Mouse (Mus musculus) heart, postnatal 0 days (tissue): ENCODE measurements around the gene Itgb3. TPM values are rescaled to one million over a fixed set of nuclear protein-coding genes. Genes with fewer than 3 reads are reported as not detected.

Experiments
- ATAC-seq: fragments of 200-750 bp; cut with Nextera tagmentation; 2 replicates; pipeline ENCODE4 v1.8.0; 2017; ENCODE audit warnings: low read depth, moderate number of reproducible peaks, moderate library complexity; ENCODE audit not compliant: insufficient read depth
- DNase-seq: peaks from one replicate; pipeline ENCODE4 v3.0.0-alpha.2; 2016; ENCODE audit warnings: low spot score
- H3K27ac ChIP-seq: fragments of 300-500 bp; sonication (generic); 2 replicates; pipeline ENCODE4 v1.5.1; 2014; ENCODE audit warnings: low read depth, mild to moderate bottlenecking
- H3K27me3 ChIP-seq: fragments of 300-500 bp; sonication (generic); 2 replicates; pipeline ENCODE4 v1.6.1; 2014; ENCODE audit warnings: low read length, mixed read lengths; ENCODE audit not compliant: control insufficient read depth, insufficient read depth
- H3K36me3 ChIP-seq: fragments of 300-500 bp; sonication (generic); replicated peaks from 2 replicates; pipeline ENCODE4 v1.6.1; 2014; ENCODE audit warnings: low read length, mixed read lengths; ENCODE audit not compliant: control insufficient read depth, insufficient read depth
- H3K4me1 ChIP-seq: fragments of 300-500 bp; sonication (generic); 2 replicates; pipeline ENCODE4 v1.6.1; 2014; ENCODE audit warnings: antibody characterized with exemption; ENCODE audit not compliant: control insufficient read depth, insufficient read depth
- H3K4me2 ChIP-seq: fragments of 300-500 bp; sonication (generic); 2 replicates; pipeline ENCODE4 v1.6.1; 2014; ENCODE audit warnings: low read depth, mild to moderate bottlenecking, low read length, moderate library complexity
- H3K4me3 ChIP-seq: fragments of 300-500 bp; sonication (generic); 2 replicates; pipeline ENCODE4 v1.5.1; 2014; ENCODE audit warnings: low read depth, low read length
- H3K9ac ChIP-seq: fragments of 300-500 bp; sonication (generic); replicated peaks from 2 replicates; pipeline ENCODE4 v1.6.1; 2014; ENCODE audit warnings: low read depth, low read length, mixed read lengths
- H3K9me3 ChIP-seq: fragments of 300-500 bp; sonication (generic); replicated peaks from 2 replicates; pipeline ENCODE4 v1.6.1; 2016; ENCODE audit warnings: low read length; ENCODE audit not compliant: control insufficient read depth
- CTCF ChIP-seq: IDR thresholded peaks from 2 replicates; pipeline ENCODE4 v1.5.1; 2016; ENCODE audit warnings: antibody characterized with exemption, control low read depth, low read depth
- EP300 ChIP-seq: IDR thresholded peaks from 2 replicates; pipeline ENCODE4 v1.6.1; 2016; ENCODE audit warnings: antibody characterized with exemption, low read depth
- WGBS: fragments of 180-500 bp; shearing (Covaris S2); extraction: QIAGEN DNeasy Blood & Tissue Kit; methylation state at CpG from one replicate; pipeline ENCODE4 v1.1.7; 2014; 5-methylcytosine and 5-hydroxymethylcytosine counted together
- polyA plus RNA-seq: library from polyadenylated mRNA; unstranded; fragments of >200 nt; fragmentation: Nextera tagmentation; extraction: Ambion mirVana; gene quantifications from 2 replicates; pipeline ENCODE4 v1.2.1, GENCODE M21; 2015
- total RNA-seq: library from RNA; depleted of rRNA; stranded (reverse); fragments of >200 nt; gene quantifications from 2 replicates; pipeline ENCODE4 v1.2.3, GENCODE M21; 2014; ENCODE audit warnings: low replicate concordance

The Itgb3 gene
- total and polyA plus RNA-seq, 2 experiments from 2014 or later = 1.6 to 16.4 TPM

GRCm38 (mm10) chr11:104663241-104663877 is 55.6 kb downstream of the Itgb3 start:
- no peak for TF ChIP-seq CTCF
- TF ChIP-seq EP300 = no peak
- no peak overlapping the region for H3K27ac ChIP-seq
- H3K9me3 ChIP-seq = peaks cover 5% of the 10 kb centered on the region
- no peak overlapping the region for H3K4me2 ChIP-seq
- 0 out of 2 replicates have a peak, but pooled peaks cover 8% of the 10 kb centered on the region for H3K4me1 ChIP-seq
- H3K36me3 ChIP-seq = no peaks in the 10 kb centered on the region; the same call in 1 of the 2 replicates
- no peak overlapping the region for H3K4me3 ChIP-seq
- DNase-seq (no peak), ATAC-seq (no peak)
- no peak overlapping the region for H3K9ac ChIP-seq
- 56% methylated on average over 6 of the region's 6 CpGs for WGBS
- H3K27me3 ChIP-seq = no peaks in the 10 kb centered on the region

- DNase-seq (no peak), ATAC-seq (no peak)
- Histone ChIP-seq H3K9me3 (peaks cover 5% of the 10 kb centered on the region), H3K4me3 (no peak overlapping the region), H3K27me3 (no peaks in the 10 kb centered on the region), H3K9ac (no peak overlapping the region), H3K27ac (no peak overlapping the region), H3K36me3 (no peaks in the 10 kb centered on the region; the same call in 1 of the 2 replicates), H3K4me1 (0 out of 2 replicates have a peak, but pooled peaks cover 8% of the 10 kb centered on the region), H3K4me2 (no peak overlapping the region)
- no peak for TF ChIP-seq CTCF
- no peak for TF ChIP-seq EP300
- WGBS = 45% methylated on average over 3 of the region's 3 CpGs
These were observed 56.1 kb downstream of the Itgb3 start for GRCm38 (mm10) chr11:104663878-104664261.

- H3K4me1 ChIP-seq = 0 out of 2 replicates have a peak, but pooled peaks cover 8% of the 10 kb centered on the region
- no peak overlapping the region for H3K27ac ChIP-seq
- no peak overlapping the region for H3K4me2 ChIP-seq
- H3K36me3 ChIP-seq = no peaks in the 10 kb centered on the region; the same call in 1 of the 2 replicates
- no peak overlapping the region for H3K4me3 ChIP-seq
- TF ChIP-seq CTCF (no peak), EP300 (no peak)
- H3K27me3 ChIP-seq = no peaks in the 10 kb centered on the region
- ATAC-seq (no peak), DNase-seq (no peak)
- H3K9me3 ChIP-seq = peaks cover 5% of the 10 kb centered on the region
- H3K9ac ChIP-seq = no peak overlapping the region
These were observed 56.6 kb downstream of the Itgb3 start for GRCm38 (mm10) chr11:104664441-104664840.

GRCm38 (mm10) chr11:104667399-104667798 is 59.6 kb downstream of the Itgb3 start:
- Histone ChIP-seq H3K4me3 (no peak overlapping the region), H3K9ac (no peak overlapping the region), H3K27ac (no peak overlapping the region; the same call in 1 of the 2 replicates), H3K27me3 (no peaks in the 10 kb centered on the region), H3K9me3 (no peaks in the 10 kb centered on the region), H3K36me3 (no peaks in the 10 kb centered on the region), H3K4me1 (0 out of 2 replicates have a peak, but pooled peaks cover 8% of the 10 kb centered on the region), H3K4me2 (no peak overlapping the region)
- DNase-seq (no peak), ATAC-seq (no peak)
- WGBS = 47% methylated on average over 5 of the region's 5 CpGs
- TF ChIP-seq EP300 (no peak), CTCF (no peak)

- Histone ChIP-seq H3K27me3 (no peaks in the 10 kb centered on the region), H3K9me3 (no peaks in the 10 kb centered on the region), H3K36me3 (no peaks in the 10 kb centered on the region), H3K4me1 (no peaks in the 10 kb centered on the region), H3K27ac (no peak overlapping the region), H3K4me2 (no peak overlapping the region), H3K4me3 (no peak overlapping the region), H3K9ac (no peak overlapping the region)
- WGBS = 71% methylated on average over 4 of the region's 4 CpGs
- no peak for ATAC-seq
- TF ChIP-seq EP300 = no peak
- no peak for TF ChIP-seq CTCF
- DNase-seq = no peak
These were observed 65.6 kb downstream of the Itgb3 start for GRCm38 (mm10) chr11:104673412-104673811.

GRCm38 (mm10) chr11:104674768-104675167 is 67.0 kb downstream of the Itgb3 start:
- Histone ChIP-seq H3K4me3 (no peak overlapping the region), H3K4me2 (no peak overlapping the region), H3K9ac (no peak overlapping the region), H3K9me3 (no peaks in the 10 kb centered on the region), H3K36me3 (no peaks in the 10 kb centered on the region), H3K27me3 (no peaks in the 10 kb centered on the region), H3K4me1 (no peaks in the 10 kb centered on the region), H3K27ac (no peak overlapping the region)
- 86% methylated on average over 11 of the region's 11 CpGs for WGBS
- ATAC-seq (no peak), DNase-seq (no peak)
- TF ChIP-seq CTCF = no peak
- TF ChIP-seq EP300 = no peak
